21 mouse cellular contexts compared by ENCODE assay signal in genomic region chr11:22621868-22622267, GRCm38 (mm10).
DNase-seq lines count a peak whose midpoint lies in the region; ATAC-seq and TF ChIP-seq lines count a peak whose summit lies in the region.
"Had no signal": no experiment of that assay in that cellular context is flagged by ENCODE, and none has a peak within 500 bp of the region (broad histone marks: within the 10 kb centered on the region; RNA-seq: fewer than 3 reads in every experiment).

No protein-coding gene starts in this region.

- 0 out of 2 replicates have a peak, but pooled peaks have one; percentile 53 for ATAC-seq in limb, embryonic 12.5 days (ENCODE audit: insufficient number of reproducible peaks, insufficient read depth, low FRiP score, low TSS enrichment, low read depth)

- H3K27ac ChIP-seq in limb, embryonic 12.5 days, result peak overlapping the region; percentile 72; the same call in 1 of the 2 replicates
- H3K27ac ChIP-seq: forebrain, embryonic 10.5 days; hindbrain, embryonic 14.5 days; left cerebral cortex, adult 2 months; macrophage; neural tube, embryonic 12.5 days had no signal

- peak overlapping the region; percentile 67 for H3K4me3 ChIP-seq in E14TG2a.4 (replicated peaks; ENCODE audit: low read length)
- H3K4me3 ChIP-seq in limb, embryonic 12.5 days (replicated peaks), result no peak overlapping the region
- H3K4me3 ChIP-seq: forebrain, embryonic 10.5 days; left cerebral cortex, adult 2 months; neural tube, embryonic 12.5 days had no signal

- TF ChIP-seq CTCF in E14TG2a.4 (conservative IDR thresholded peaks at IDR 0.05; ENCODE audit: low read length), result no peak

- no peaks in the 10 kb centered on the region for H3K27me3 ChIP-seq in E14TG2a.4 (ENCODE audit: insufficient read depth, low read length)
- no peaks in the 10 kb centered on the region for H3K27me3 ChIP-seq in limb, embryonic 12.5 days
- H3K27me3 ChIP-seq: neural tube, embryonic 12.5 days had no signal

- no peak overlapping the region for H3K9ac ChIP-seq in limb, embryonic 12.5 days (replicated peaks)
- H3K9ac ChIP-seq: hindbrain, embryonic 14.5 days; neural tube, embryonic 12.5 days had no signal

- 47% methylated on average over 6 of the region's 6 CpGs for WGBS in limb, embryonic 12.5 days

- peaks cover 68% of the 10 kb centered on the region for H3K4me1 ChIP-seq in E14TG2a.4 (replicated peaks; ENCODE audit: low read depth, low read length)
- peaks cover 10% of the 10 kb centered on the region for H3K4me1 ChIP-seq in limb, embryonic 12.5 days (replicated peaks)

- intact Hi-C loops in heart, postnatal 36 days (cut with DNase I), result no loop called here

- no peaks in the 10 kb centered on the region for H3K36me3 ChIP-seq in E14TG2a.4 (ENCODE audit: insufficient read depth, low read length)
- no peaks in the 10 kb centered on the region for H3K36me3 ChIP-seq in limb, embryonic 12.5 days
- H3K36me3 ChIP-seq: forebrain, embryonic 10.5 days; G1E; neural tube, embryonic 12.5 days had no signal

- no peaks in the 10 kb centered on the region for H3K9me3 ChIP-seq in E14TG2a.4 (ENCODE audit: low read length)
- H3K9me3 ChIP-seq in limb, embryonic 12.5 days, result no peaks in the 10 kb centered on the region
- H3K9me3 ChIP-seq: forebrain, embryonic 10.5 days; G1E; neural tube, embryonic 12.5 days had no signal

- H3K4me2 ChIP-seq in limb, embryonic 12.5 days, result no peak overlapping the region
- H3K4me2 ChIP-seq: hindbrain, embryonic 14.5 days; liver, embryonic 11.5 days; midbrain, embryonic 11.5 days; neural tube, embryonic 12.5 days had no signal

- DNase-seq in R1 (ENCODE audit: low read depth, low spot score), result peak; percentile 93
- peak; percentile 62 for DNase-seq in lung, postnatal 25 days (ENCODE audit: low spot score)
- no peak for DNase-seq in ovary, adult 18-20 months (ENCODE audit: low spot score)
- no peak for DNase-seq in liver
- DNase-seq in heart, postnatal 36 days, result no peak
- DNase-seq: adrenal gland, adult 2 months; B cell, adult 2 months; cerebellum, adult 11-12 months; heart, adult 18-20 months; kidney, postnatal 14 days; right cerebral cortex, postnatal 25 days had no signal

Comparison
In these comparisons a context has a peak if more than half of its experiments do, and no peak if none do; other contexts are left out.
1. DNase-seq: peak in R1 (single experiment) and lung, postnatal 25 days (single experiment); none in ovary, adult 18-20 months (single experiment), liver (single experiment) and heart, postnatal 36 days (0 of 2).